Mouse (Mus musculus): ENCODE measurements around the gene Olfr549.

Gene Olfr549

GRCm38 (mm10) chr7:102591786-102592185, 42.1 kb downstream of the Olfr549 start, which contains the start of gene Olfr551:
Gene Olfr551 (minus strand): TSS chr7:102591886.
- DNase-seq (ENCODE audit: low spot score in 2 of 2): no peak

- no peak for DNase-seq (ENCODE audit: low spot score in 2 of 2)
Measured at GRCm38 (mm10) chr7:102597378-102598031, 47.8 kb downstream of the Olfr549 start, which contains the start of gene Olfr552. Gene Olfr552 (plus strand): TSS chr7:102597770.
